ENCODE assay signal across 12 mouse cellular contexts in the genomic region with DNA sequence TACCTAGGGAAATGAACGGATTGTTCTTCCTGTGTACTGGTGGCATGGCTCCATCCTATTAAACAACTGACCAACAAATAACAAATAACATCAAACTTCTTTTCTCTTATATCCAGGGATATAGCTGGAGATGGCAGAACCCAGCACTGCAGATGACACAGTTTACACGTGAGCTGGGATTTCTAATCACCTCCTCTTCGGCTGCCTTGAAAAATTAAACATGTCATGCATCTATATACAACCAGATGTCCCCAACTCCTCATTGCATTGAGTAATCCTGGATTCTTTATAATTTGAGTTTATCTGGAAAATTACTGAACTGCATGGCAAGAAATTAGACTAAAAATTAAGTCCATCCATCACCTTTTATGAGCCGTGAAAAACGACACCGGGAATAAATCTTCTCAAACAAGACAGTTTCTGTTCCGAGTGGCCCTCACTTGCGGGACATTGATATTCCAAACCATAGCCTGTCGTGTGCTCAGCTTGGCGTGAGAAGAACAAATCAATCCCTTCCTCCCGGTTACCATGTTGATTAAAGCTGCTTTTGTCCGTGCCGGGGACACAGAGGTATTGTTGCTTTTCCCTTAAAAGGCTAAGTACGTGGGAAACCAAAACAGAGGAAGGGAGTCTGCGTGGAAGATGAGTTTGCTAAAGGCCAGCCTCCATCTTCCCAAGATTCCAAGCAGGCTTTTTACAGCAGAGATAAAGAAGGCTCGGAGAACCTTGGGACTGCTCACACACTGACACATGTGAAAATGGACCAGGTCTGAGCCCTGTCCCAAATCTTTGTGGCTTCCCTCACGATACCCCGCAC.
A peak's percentile ranks its signal among the peaks of the same experiment; 100 is the strongest.
DNase-seq lines count a peak whose midpoint lies in the region; ATAC-seq and TF ChIP-seq lines count a peak whose summit lies in the region.
"Had no signal": no experiment of that assay in that cellular context is flagged by ENCODE, and none has a peak within 500 bp of the region (broad histone marks: within the 10 kb centered on the region; RNA-seq: fewer than 3 reads in every experiment).

No protein-coding gene starts in this region.

- ATAC-seq in forebrain, embryonic 11.5 days (replicated peaks; ENCODE audit: low FRiP score), result no peak
- peak; percentile 68 for ATAC-seq in hindbrain, embryonic 11.5 days (ENCODE audit: low FRiP score)
- ATAC-seq in midbrain, embryonic 13.5 days, result 0 out of 2 replicates have a peak, but pooled peaks have one; percentile 40

- TF ChIP-seq CTCF in brain, embryonic 14.5 days (IDR thresholded peaks at IDR 0.05; ENCODE audit: borderline replicate concordance, extremely low read depth, insufficient read depth, insufficient read length), result no peak
- TF ChIP-seq CTCF in lung, adult 2 months (IDR thresholded peaks at IDR 0.05; ENCODE audit: insufficient read depth, low read length), result no peak

- H3K36me3 ChIP-seq in forebrain, embryonic 10.5 days (replicated peaks), result no peaks in the 10 kb centered on the region
- no peaks in the 10 kb centered on the region for H3K36me3 ChIP-seq in forebrain, embryonic 11.5 days (ENCODE audit: control insufficient read depth, insufficient read depth, low read length)
- no peaks in the 10 kb centered on the region for H3K36me3 ChIP-seq in hindbrain, embryonic 11.5 days (ENCODE audit: control insufficient read depth, insufficient read depth, low read length)
- H3K36me3 ChIP-seq in midbrain, embryonic 13.5 days, result no peaks in the 10 kb centered on the region
- H3K36me3 ChIP-seq: liver, embryonic 13.5 days had no signal

- DNase-seq in forebrain, embryonic 10.5 days (ENCODE audit: extremely low spot score, low spot score), result no peak
- no peak for DNase-seq in forebrain, embryonic 11.5 days (ENCODE audit: low spot score)
- DNase-seq in brain, embryonic 14.5 days (ENCODE audit: low read depth), result peak; percentile 68
- peak; percentile 47 for DNase-seq in hindbrain, embryonic 11.5 days (ENCODE audit: low spot score)
- no peak for DNase-seq in adrenal gland, postnatal 4 days (ENCODE audit: low spot score in 2 of 2)
- no peak for DNase-seq in thymus, postnatal 4 days
- DNase-seq in lung, adult 2 months, result no peak
- DNase-seq: adrenal gland, postnatal 14 days; gastrocnemius, postnatal 25 days; liver, embryonic 13.5 days; lung, postnatal 14 days had no signal

- no peak overlapping the region for H3K9ac ChIP-seq in forebrain, embryonic 11.5 days (ENCODE audit: low read length)
- H3K9ac ChIP-seq in hindbrain, embryonic 11.5 days (ENCODE audit: low read depth, low read length), result no peak overlapping the region
- no peak overlapping the region for H3K9ac ChIP-seq in midbrain, embryonic 13.5 days (replicated peaks)
- H3K9ac ChIP-seq: liver, embryonic 13.5 days had no signal

- peaks cover 9% of the 10 kb centered on the region; the same call in 1 of the 2 replicates for H3K27me3 ChIP-seq in forebrain, embryonic 10.5 days (ENCODE audit: poor library complexity, severe bottlenecking)
- no peaks in the 10 kb centered on the region for H3K27me3 ChIP-seq in forebrain, embryonic 11.5 days (ENCODE audit: control insufficient read depth, insufficient read depth, low read length)
- H3K27me3 ChIP-seq in hindbrain, embryonic 11.5 days (ENCODE audit: control insufficient read depth, insufficient read depth, low read length), result no peaks in the 10 kb centered on the region
- no peaks in the 10 kb centered on the region for H3K27me3 ChIP-seq in midbrain, embryonic 13.5 days
- H3K27me3 ChIP-seq: liver, embryonic 13.5 days had no signal

- H3K4me1 ChIP-seq in forebrain, embryonic 10.5 days, result peaks cover 17% of the 10 kb centered on the region
- H3K4me1 ChIP-seq in forebrain, embryonic 11.5 days (replicated peaks; ENCODE audit: control insufficient read depth, insufficient read depth, low read length), result peaks cover 4% of the 10 kb centered on the region
- H3K4me1 ChIP-seq in hindbrain, embryonic 11.5 days (replicated peaks; ENCODE audit: control insufficient read depth, insufficient read depth, low read length), result peaks cover 3% of the 10 kb centered on the region; the same call in 1 of the 2 replicates
- H3K4me1 ChIP-seq in midbrain, embryonic 13.5 days (replicated peaks), result peaks cover 20% of the 10 kb centered on the region
- no peaks in the 10 kb centered on the region for H3K4me1 ChIP-seq in lung, adult 2 months (ENCODE audit: control insufficient read depth, insufficient read depth, low read length)
- H3K4me1 ChIP-seq: liver, embryonic 13.5 days had no signal

- WGBS in forebrain, embryonic 10.5 days, result 65% methylated on average over 18 of the region's 18 CpGs
- 46% methylated on average over 18 of the region's 18 CpGs for WGBS in forebrain, embryonic 11.5 days
- WGBS in hindbrain, embryonic 11.5 days, result 37% methylated on average over 18 of the region's 18 CpGs
- 25% methylated on average over 18 of the region's 18 CpGs for WGBS in midbrain, embryonic 13.5 days
- 61% methylated on average over 18 of the region's 18 CpGs for WGBS in lung, adult 2 months

- H3K4me2 ChIP-seq in forebrain, embryonic 11.5 days (ENCODE audit: low read depth, low read length, severe bottlenecking), result no peak overlapping the region
- H3K4me2 ChIP-seq in hindbrain, embryonic 11.5 days (replicated peaks; ENCODE audit: low read depth, low read length), result no peak overlapping the region; the same call in 1 of the 2 replicates
- H3K4me2 ChIP-seq in midbrain, embryonic 13.5 days (replicated peaks), result peak overlapping the region; percentile 35
- H3K4me2 ChIP-seq: liver, embryonic 13.5 days had no signal

- no peaks in the 10 kb centered on the region for H3K9me3 ChIP-seq in forebrain, embryonic 10.5 days
- no peaks in the 10 kb centered on the region for H3K9me3 ChIP-seq in forebrain, embryonic 11.5 days (ENCODE audit: control insufficient read depth, low read length)
- no peaks in the 10 kb centered on the region for H3K9me3 ChIP-seq in hindbrain, embryonic 11.5 days (ENCODE audit: control insufficient read depth, low read length)
- no peaks in the 10 kb centered on the region for H3K9me3 ChIP-seq in midbrain, embryonic 13.5 days
- H3K9me3 ChIP-seq: liver, embryonic 13.5 days had no signal

- peak overlapping the region; percentile 67 for H3K27ac ChIP-seq in forebrain, embryonic 10.5 days
- no peak overlapping the region for H3K27ac ChIP-seq in forebrain, embryonic 11.5 days (ENCODE audit: low read depth, low read length)
- peak overlapping the region; percentile 18; the same call in 1 of the 2 replicates for H3K27ac ChIP-seq in hindbrain, embryonic 11.5 days (ENCODE audit: low read depth, low read length)
- H3K27ac ChIP-seq in midbrain, embryonic 13.5 days, result peak overlapping the region; percentile 44
- H3K27ac ChIP-seq: liver, embryonic 13.5 days had no signal

- TF ChIP-seq POLR2A in brain, embryonic 14.5 days (IDR thresholded peaks at IDR 0.05; ENCODE audit: borderline replicate concordance, extremely low read depth, insufficient read depth, insufficient read length, poor library complexity, severe bottlenecking), result no peak
- TF ChIP-seq POLR2A in lung, adult 2 months (IDR thresholded peaks at IDR 0.05; ENCODE audit: borderline replicate concordance, extremely low read depth, low read depth, low read length), result no peak

- H3K4me3 ChIP-seq in forebrain, embryonic 10.5 days, result no peak overlapping the region
- H3K4me3 ChIP-seq in forebrain, embryonic 11.5 days (ENCODE audit: low read depth, low read length), result no peak overlapping the region
- no peak overlapping the region for H3K4me3 ChIP-seq in hindbrain, embryonic 11.5 days (ENCODE audit: low read depth, low read length)
- no peak overlapping the region for H3K4me3 ChIP-seq in midbrain, embryonic 13.5 days (replicated peaks)
- H3K4me3 ChIP-seq in lung, adult 2 months (replicated peaks; ENCODE audit: extremely low read depth, low read depth, low read length), result no peak overlapping the region
- H3K4me3 ChIP-seq: liver, embryonic 13.5 days had no signal

Comparison
In these comparisons a context has a peak if more than half of its experiments do, and no peak if none do; other contexts are left out.
1. DNase-seq: peak in brain, embryonic 14.5 days (single experiment) and hindbrain, embryonic 11.5 days (single experiment); none in forebrain, embryonic 10.5 days (single experiment), forebrain, embryonic 11.5 days (single experiment), adrenal gland, postnatal 4 days (0 of 2), thymus, postnatal 4 days (single experiment) and lung, adult 2 months (single experiment).